Mouse (Mus musculus): ENCODE results near the gene Cap2. TPM values are rescaled to one million over a fixed set of nuclear protein-coding genes. Genes with fewer than 3 reads are reported as not detected.

The Cap2 gene
- total and polyA plus RNA-seq, 3 experiments: 115 to 147 (median 135) TPM

DNA sequence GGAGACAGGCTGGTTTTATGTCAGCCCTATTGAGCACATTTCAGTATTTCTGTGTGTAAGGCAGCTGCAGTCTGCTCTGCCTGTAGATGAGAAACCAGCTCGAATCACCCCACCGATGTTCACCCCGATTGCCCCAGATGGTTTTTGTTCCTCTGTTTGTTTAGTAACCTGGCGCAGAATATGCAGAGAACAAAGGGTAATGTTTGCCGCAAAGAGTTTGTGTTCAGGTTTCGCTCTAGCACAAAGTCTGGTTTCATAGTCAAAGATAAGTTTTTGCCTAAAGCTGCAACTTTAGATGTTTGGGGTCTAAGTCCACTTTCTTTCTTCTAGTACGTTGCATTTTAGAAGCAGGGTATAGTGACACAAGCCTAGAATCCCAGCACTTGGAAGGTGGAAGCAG lies 151.0 kb downstream of the Cap2 start:
- no peaks in the 10 kb centered on the region for H3K4me1 ChIP-seq (ENCODE audit: control insufficient read depth, insufficient read depth, low read length)
- WGBS: 91% methylated on average over 7 of the region's 7 CpGs
- no peaks in the 10 kb centered on the region for H3K27me3 ChIP-seq (ENCODE audit: control insufficient read depth, insufficient read depth, low read length)
- no peak for DNase-seq
- H3K9ac ChIP-seq (ENCODE audit: low read depth, low read length): no peak overlapping the region
- no peaks in the 10 kb centered on the region for H3K36me3 ChIP-seq (ENCODE audit: control insufficient read depth, insufficient read depth, low read length)
- TF ChIP-seq POLR2A (IDR thresholded peaks at IDR 0.05; ENCODE audit: insufficient read depth, low read depth, low read length) (no peak), CTCF (IDR thresholded peaks at IDR 0.05) (no peak), EP300 (IDR thresholded peaks at IDR 0.05; ENCODE audit: insufficient read depth, low read depth, low read length) (no peak)
- no peak overlapping the region for H3K4me3 ChIP-seq
- no peak overlapping the region for H3K27ac ChIP-seq
- H3K79me2 ChIP-seq (replicated peaks; ENCODE audit: control insufficient read depth, insufficient read depth, low read length): no peaks in the 10 kb centered on the region
- intact Hi-C loops (cut with DNase I): no loop called here

- Histone ChIP-seq H3K36me3 (ENCODE audit: control insufficient read depth, insufficient read depth, low read length) (no peaks in the 10 kb centered on the region), H3K4me3 (no peak overlapping the region), H3K27ac (no peak overlapping the region), H3K27me3 (ENCODE audit: control insufficient read depth, insufficient read depth, low read length) (no peaks in the 10 kb centered on the region), H3K79me2 (replicated peaks; ENCODE audit: control insufficient read depth, insufficient read depth, low read length) (no peaks in the 10 kb centered on the region), H3K9ac (ENCODE audit: low read depth, low read length) (no peak overlapping the region), H3K4me1 (ENCODE audit: control insufficient read depth, insufficient read depth, low read length) (no peaks in the 10 kb centered on the region)
- DNase-seq: no peak
- 84% methylated on average over 4 of the region's 4 CpGs for WGBS
- intact Hi-C loops (cut with DNase I): no loop called here
- TF ChIP-seq POLR2A (IDR thresholded peaks at IDR 0.05; ENCODE audit: insufficient read depth, low read depth, low read length) (no peak), CTCF (IDR thresholded peaks at IDR 0.05) (no peak), EP300 (IDR thresholded peaks at IDR 0.05; ENCODE audit: insufficient read depth, low read depth, low read length) (no peak)
Observed at GRCm38 (mm10) chr13:46653671-46654070, 152.0 kb downstream of the Cap2 start.

DNA sequence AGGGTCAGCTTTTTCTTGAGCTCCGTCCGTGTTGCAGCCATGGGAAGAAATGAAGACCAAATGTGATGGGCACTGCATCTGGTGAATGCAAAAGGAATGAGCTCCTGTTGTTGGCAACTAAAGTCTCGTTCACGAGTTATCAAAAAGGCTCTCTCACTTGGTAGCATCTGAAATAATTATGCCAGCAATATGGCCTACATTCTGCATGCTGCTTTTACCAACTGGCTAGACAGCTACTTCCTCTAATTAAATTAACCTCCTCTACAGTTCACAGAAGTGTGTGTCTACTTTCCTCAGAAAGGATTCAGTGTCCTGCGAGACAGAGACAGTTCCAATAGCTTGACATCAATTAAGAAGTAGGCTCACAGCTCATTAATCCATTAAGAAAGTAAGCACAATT lies 152.9 kb downstream of the Cap2 start:
- H3K4me3 ChIP-seq: no peak overlapping the region
- intact Hi-C loops (cut with DNase I): no loop called here
- H3K27ac ChIP-seq: no peak overlapping the region
- H3K4me1 ChIP-seq (ENCODE audit: control insufficient read depth, insufficient read depth, low read length): no peaks in the 10 kb centered on the region
- DNase-seq: no peak
- WGBS: 84% methylated on average over 5 of the region's 5 CpGs
- H3K9ac ChIP-seq (ENCODE audit: low read depth, low read length): no peak overlapping the region
- H3K27me3 ChIP-seq (ENCODE audit: control insufficient read depth, insufficient read depth, low read length): no peaks in the 10 kb centered on the region
- no peaks in the 10 kb centered on the region for H3K79me2 ChIP-seq (replicated peaks; ENCODE audit: control insufficient read depth, insufficient read depth, low read length)
- TF ChIP-seq CTCF (IDR thresholded peaks at IDR 0.05) (no peak), EP300 (IDR thresholded peaks at IDR 0.05; ENCODE audit: insufficient read depth, low read depth, low read length) (no peak), POLR2A (IDR thresholded peaks at IDR 0.05; ENCODE audit: insufficient read depth, low read depth, low read length) (no peak)
- H3K36me3 ChIP-seq (ENCODE audit: control insufficient read depth, insufficient read depth, low read length): no peaks in the 10 kb centered on the region

DNA sequence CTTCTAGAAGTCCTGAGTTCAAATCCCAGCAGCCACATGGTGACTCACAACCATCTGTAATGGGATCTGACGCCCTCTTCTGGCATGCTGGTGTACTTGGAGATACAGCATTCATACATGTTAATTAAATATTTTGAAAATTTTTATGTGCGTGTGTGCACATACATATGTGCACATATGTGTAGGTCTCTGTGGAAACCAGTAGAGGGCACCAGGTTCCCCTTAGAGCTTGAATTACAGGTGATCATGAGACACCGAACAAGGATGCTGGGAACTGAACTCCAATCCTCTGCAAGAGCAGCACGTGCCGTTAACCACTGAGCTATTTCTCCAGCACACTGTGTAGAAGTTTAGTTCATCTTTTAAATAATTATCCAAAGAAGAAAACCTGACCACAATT lies 157.6 kb downstream of the Cap2 start:
- TF ChIP-seq EP300 (IDR thresholded peaks at IDR 0.05; ENCODE audit: insufficient read depth, low read depth, low read length) (no peak), POLR2A (IDR thresholded peaks at IDR 0.05; ENCODE audit: insufficient read depth, low read depth, low read length) (no peak), CTCF (IDR thresholded peaks at IDR 0.05) (peak; percentile 34)
- Histone ChIP-seq H3K27me3 (ENCODE audit: control insufficient read depth, insufficient read depth, low read length) (no peaks in the 10 kb centered on the region), H3K36me3 (ENCODE audit: control insufficient read depth, insufficient read depth, low read length) (no peaks in the 10 kb centered on the region), H3K79me2 (replicated peaks; ENCODE audit: control insufficient read depth, insufficient read depth, low read length) (no peaks in the 10 kb centered on the region), H3K4me3 (no peak overlapping the region), H3K27ac (no peak overlapping the region), H3K4me1 (ENCODE audit: control insufficient read depth, insufficient read depth, low read length) (no peaks in the 10 kb centered on the region), H3K9ac (ENCODE audit: low read depth, low read length) (no peak overlapping the region)
- DNase-seq: no peak
- intact Hi-C loops (cut with DNase I): no loop called here
- 88% methylated on average over 5 of the region's 5 CpGs for WGBS

- Histone ChIP-seq H3K9ac (ENCODE audit: low read depth, low read length) (no peak overlapping the region), H3K4me1 (ENCODE audit: control insufficient read depth, insufficient read depth, low read length) (no peaks in the 10 kb centered on the region), H3K36me3 (ENCODE audit: control insufficient read depth, insufficient read depth, low read length) (no peaks in the 10 kb centered on the region), H3K27me3 (ENCODE audit: control insufficient read depth, insufficient read depth, low read length) (no peaks in the 10 kb centered on the region), H3K4me3 (no peak overlapping the region), H3K79me2 (replicated peaks; ENCODE audit: control insufficient read depth, insufficient read depth, low read length) (no peaks in the 10 kb centered on the region), H3K27ac (no peak overlapping the region)
- no peak for DNase-seq
- intact Hi-C loops (cut with DNase I): loop anchor here (1.0 to 5.0 kb wide), 2 partner anchors 306 to 353 kb away; no protein-coding TSS in a partner anchor
- TF ChIP-seq POLR2A (IDR thresholded peaks at IDR 0.05; ENCODE audit: insufficient read depth, low read depth, low read length): no peak
- TF ChIP-seq CTCF (IDR thresholded peaks at IDR 0.05): peak; percentile 75
- WGBS: 23% methylated on average over 4 of the region's 4 CpGs
Observed at GRCm38 (mm10) chr13:46663461-46663964, 161.9 kb downstream of the Cap2 start.

- Histone ChIP-seq H3K4me3 (peak within 1 kb of the TSS; percentile 74), H3K4me1 (ENCODE audit: control insufficient read depth, insufficient read depth, low read length) (peaks cover 3% of the 10 kb centered on the region), H3K36me3 (ENCODE audit: control insufficient read depth, insufficient read depth, low read length) (peaks cover 2% of the 10 kb centered on the region), H3K9ac (ENCODE audit: low read depth, low read length) (peak within 1 kb of the TSS; percentile 99), H3K27ac (peak within 1 kb of the TSS; percentile 87), H3K27me3 (ENCODE audit: control insufficient read depth, insufficient read depth, low read length) (no peaks in the 10 kb centered on the region), H3K79me2 (replicated peaks; ENCODE audit: control insufficient read depth, insufficient read depth, low read length) (no peaks in the 10 kb centered on the region)
- under 1% methylated on average over 46 of the region's 46 CpGs for WGBS
- TF ChIP-seq POLR2A (IDR thresholded peaks at IDR 0.05; ENCODE audit: insufficient read depth, low read depth, low read length): no peak; the same call in none of the 2 replicates
- 0 out of 2 replicates have a peak, but pooled peaks have one; percentile 22 for TF ChIP-seq EP300 (IDR thresholded peaks at IDR 0.05; ENCODE audit: insufficient read depth, low read depth, low read length)
- DNase-seq: peak; percentile 92 to 97
- intact Hi-C loops (cut with DNase I): no loop called here
Observed at GRCm38 (mm10) chr13:46669048-46669619, 167.5 kb downstream of the Cap2 start, which contains the start of gene Fam8a1. Gene Fam8a1, plus strand, starts transcription at chr13:46669522.

Measured in heart, adult 2 months (tissue).